Mouse (Mus musculus): ENCODE results near the gene Sufu. TPM values are rescaled to one million over a fixed set of nuclear protein-coding genes. Genes with fewer than 3 reads are reported as not detected.

Gene Sufu
- polyA plus RNA-seq, 1 experiment: 6.9 TPM

DNA sequence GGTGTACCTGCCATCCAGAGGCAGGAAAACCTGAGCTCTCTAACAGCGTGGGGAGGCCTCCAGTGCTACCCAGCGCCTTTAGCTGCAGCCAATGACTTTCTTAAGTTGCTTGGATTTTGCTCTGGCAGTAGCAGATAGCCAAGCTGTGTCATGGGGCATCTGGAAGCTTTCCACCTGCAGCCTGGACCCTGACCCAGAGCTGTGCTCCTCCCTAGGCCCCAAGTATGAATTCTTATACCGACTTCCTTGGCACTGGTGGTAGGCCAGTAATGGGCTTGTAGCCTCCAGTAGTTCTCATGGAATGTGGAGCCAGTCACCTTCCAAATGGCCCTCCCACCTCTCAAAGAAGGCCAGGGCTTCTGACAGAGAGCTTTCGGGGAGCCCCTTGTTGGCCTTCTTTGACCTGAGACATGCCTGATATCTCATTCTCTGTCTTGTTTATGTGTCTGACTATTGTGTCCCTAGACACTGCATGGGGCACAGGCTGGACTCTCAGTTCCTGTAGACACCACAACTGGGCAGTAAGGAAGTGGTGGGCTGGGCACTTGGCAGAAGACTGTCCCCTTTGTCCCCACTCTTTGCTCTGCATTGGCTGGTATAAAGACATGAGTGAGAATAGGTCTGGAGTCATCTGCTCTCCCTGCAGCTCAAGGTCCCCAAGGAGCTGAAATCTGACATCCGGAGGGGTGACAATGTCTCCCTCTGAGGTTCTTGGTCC lies 59.5 kb downstream of the Sufu start:
- no peak overlapping the region for H3K4me3 ChIP-seq (ENCODE audit: insufficient read depth, low read depth, low read length)
- peaks cover 59% of the 10 kb centered on the region for H3K4me1 ChIP-seq (ENCODE audit: control insufficient read depth, insufficient read depth, insufficient read length, low read length)
- peak overlapping the region; percentile 72 for H3K27ac ChIP-seq (replicated peaks; ENCODE audit: low read depth, low read length)

GRCm38 (mm10) chr19:46457798-46458197 lies 61.1 kb downstream of the Sufu start:
- Histone ChIP-seq H3K4me3 (ENCODE audit: insufficient read depth, low read depth, low read length) (no peak overlapping the region), H3K4me1 (ENCODE audit: control insufficient read depth, insufficient read depth, insufficient read length, low read length) (peaks cover 54% of the 10 kb centered on the region), H3K27ac (replicated peaks; ENCODE audit: low read depth, low read length) (peak overlapping the region; percentile 43)

- Histone ChIP-seq H3K4me3 (ENCODE audit: insufficient read depth, low read depth, low read length) (no peak overlapping the region), H3K27ac (replicated peaks; ENCODE audit: low read depth, low read length) (peak overlapping the region; percentile 17; the same call in 1 of the 2 replicates), H3K4me1 (ENCODE audit: control insufficient read depth, insufficient read depth, insufficient read length, low read length) (peaks cover 49% of the 10 kb centered on the region)
These were observed 62.6 kb downstream of the Sufu start for GRCm38 (mm10) chr19:46459256-46459655.

- Histone ChIP-seq H3K27ac (replicated peaks; ENCODE audit: low read depth, low read length) (0 out of 2 replicates have a peak overlapping the region, but pooled peaks have one; percentile 17), H3K4me1 (ENCODE audit: control insufficient read depth, insufficient read depth, insufficient read length, low read length) (peaks cover 43% of the 10 kb centered on the region), H3K4me3 (ENCODE audit: insufficient read depth, low read depth, low read length) (no peak overlapping the region)
These were observed 63.2 kb downstream of the Sufu start for GRCm38 (mm10) chr19:46459889-46460288.

- Histone ChIP-seq H3K27ac (replicated peaks; ENCODE audit: low read depth, low read length) (no peak overlapping the region), H3K4me3 (ENCODE audit: insufficient read depth, low read depth, low read length) (no peak overlapping the region), H3K4me1 (ENCODE audit: control insufficient read depth, insufficient read depth, insufficient read length, low read length) (peaks cover 25% of the 10 kb centered on the region)
These were observed 65.9 kb downstream of the Sufu start for GRCm38 (mm10) chr19:46462574-46462973.

DNA sequence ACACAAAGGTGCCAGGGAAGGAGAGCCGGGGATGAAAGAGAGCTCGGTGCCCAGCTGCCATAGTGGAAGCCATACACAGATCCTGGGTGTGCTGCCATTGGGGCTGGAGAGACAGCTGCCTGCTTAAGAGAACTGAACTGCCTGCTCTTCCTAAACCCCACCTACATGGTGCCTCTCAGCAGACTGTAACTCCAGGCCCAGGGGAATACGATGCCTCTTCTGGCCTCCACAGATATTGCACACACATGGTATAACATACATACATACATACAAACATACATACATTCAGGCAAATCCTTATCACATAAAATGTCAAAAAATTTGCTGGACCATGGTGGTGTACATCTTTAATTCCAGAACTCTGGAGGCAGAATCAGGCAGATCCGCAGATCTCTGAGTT lies 66.8 kb downstream of the Sufu start:
- Histone ChIP-seq H3K27ac (replicated peaks; ENCODE audit: low read depth, low read length) (no peak overlapping the region), H3K4me3 (ENCODE audit: insufficient read depth, low read depth, low read length) (no peak overlapping the region), H3K4me1 (ENCODE audit: control insufficient read depth, insufficient read depth, insufficient read length, low read length) (peaks cover 20% of the 10 kb centered on the region)

- H3K4me1 ChIP-seq (ENCODE audit: control insufficient read depth, insufficient read depth, insufficient read length, low read length): peaks cover 7% of the 10 kb centered on the region; the same call in 1 of the 2 replicates
- no peak overlapping the region for H3K4me3 ChIP-seq (ENCODE audit: insufficient read depth, low read depth, low read length)
- H3K27ac ChIP-seq (replicated peaks; ENCODE audit: low read depth, low read length): no peak overlapping the region
These were observed 69.5 kb downstream of the Sufu start for GRCm38 (mm10) chr19:46466160-46466559.

- Histone ChIP-seq H3K4me3 (ENCODE audit: insufficient read depth, low read depth, low read length) (no peak overlapping the region), H3K27ac (replicated peaks; ENCODE audit: low read depth, low read length) (no peak overlapping the region), H3K4me1 (ENCODE audit: control insufficient read depth, insufficient read depth, insufficient read length, low read length) (peaks cover 16% of the 10 kb centered on the region)
These were observed 70.4 kb downstream of the Sufu start for GRCm38 (mm10) chr19:46467051-46467503.

DNA sequence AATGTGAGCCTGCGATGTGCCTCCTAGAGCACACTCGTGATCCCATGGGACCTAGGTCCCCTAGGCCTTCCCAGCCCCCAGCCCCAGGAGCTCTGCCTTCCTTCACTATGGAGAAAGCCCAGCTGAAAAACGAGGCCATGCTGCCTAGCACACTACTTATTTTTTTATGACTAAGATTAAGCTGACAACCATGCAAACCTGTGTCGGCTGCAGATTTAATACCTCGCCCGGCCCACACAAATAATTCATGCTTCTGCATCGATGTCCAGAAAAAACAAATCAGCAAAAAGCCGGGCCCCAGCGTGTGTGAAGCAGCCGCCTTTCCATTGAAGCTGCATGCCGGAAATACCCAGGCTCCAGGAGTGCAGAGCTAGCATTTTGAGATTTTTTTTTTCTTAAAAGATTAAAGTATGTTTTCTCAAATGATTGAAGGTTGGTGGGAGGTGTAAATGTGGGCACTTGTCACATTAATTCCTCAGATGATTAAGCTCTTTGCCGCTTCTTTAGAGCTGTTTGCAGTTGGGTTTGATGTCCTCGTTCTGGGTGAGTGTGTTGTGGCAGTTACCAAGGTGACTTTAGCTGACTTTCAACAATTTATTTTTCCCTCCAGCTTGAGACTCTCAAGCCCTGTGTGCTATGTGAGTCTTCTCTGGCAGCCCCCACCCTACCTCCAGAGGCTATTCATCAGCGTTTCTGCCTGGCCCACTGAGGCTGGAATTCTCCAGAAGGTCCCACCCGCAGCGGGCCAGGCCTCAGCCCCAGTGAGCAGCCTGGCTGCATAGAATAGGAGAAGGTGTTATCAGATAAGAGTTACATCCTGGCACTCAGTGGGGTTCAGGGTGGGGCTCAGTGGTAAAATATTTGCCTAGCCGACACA lies 73.9 kb downstream of the Sufu start:
- no peak overlapping the region for H3K4me3 ChIP-seq (ENCODE audit: insufficient read depth, low read depth, low read length)
- H3K27ac ChIP-seq (replicated peaks; ENCODE audit: low read depth, low read length): no peak overlapping the region
- peaks cover 16% of the 10 kb centered on the region for H3K4me1 ChIP-seq (ENCODE audit: control insufficient read depth, insufficient read depth, insufficient read length, low read length)

GRCm38 (mm10) chr19:46471324-46472093 lies 74.8 kb downstream of the Sufu start:
- Histone ChIP-seq H3K27ac (replicated peaks; ENCODE audit: low read depth, low read length) (peak overlapping the region; percentile 46), H3K4me3 (ENCODE audit: insufficient read depth, low read depth, low read length) (no peak overlapping the region), H3K4me1 (ENCODE audit: control insufficient read depth, insufficient read depth, insufficient read length, low read length) (peaks cover 11% of the 10 kb centered on the region)

DNA sequence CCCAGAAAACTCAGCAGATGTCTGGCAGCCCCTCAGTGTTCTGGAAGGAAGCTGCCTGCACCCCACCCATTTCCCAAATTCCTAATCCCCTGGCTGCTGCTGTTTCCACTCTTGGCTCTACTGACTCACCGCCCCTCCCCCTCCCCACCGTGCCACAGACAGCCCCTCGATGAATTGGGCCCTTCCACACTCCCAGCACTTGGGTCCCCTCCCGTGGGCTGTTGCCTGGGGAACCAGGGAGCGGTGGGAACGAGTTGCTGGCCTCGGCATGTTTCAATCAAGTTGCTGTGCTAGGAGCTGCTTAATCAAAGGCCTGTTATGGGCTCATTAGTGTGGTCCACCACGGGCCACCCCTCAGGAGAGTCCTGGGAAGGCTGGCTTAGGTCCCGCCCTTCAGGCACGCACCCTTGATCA lies 80.7 kb downstream of the Sufu start:
- Histone ChIP-seq H3K27ac (replicated peaks; ENCODE audit: low read depth, low read length) (peak overlapping the region; percentile 81), H3K4me1 (ENCODE audit: control insufficient read depth, insufficient read depth, insufficient read length, low read length) (peaks cover 31% of the 10 kb centered on the region), H3K4me3 (ENCODE audit: insufficient read depth, low read depth, low read length) (no peak overlapping the region)

DNA sequence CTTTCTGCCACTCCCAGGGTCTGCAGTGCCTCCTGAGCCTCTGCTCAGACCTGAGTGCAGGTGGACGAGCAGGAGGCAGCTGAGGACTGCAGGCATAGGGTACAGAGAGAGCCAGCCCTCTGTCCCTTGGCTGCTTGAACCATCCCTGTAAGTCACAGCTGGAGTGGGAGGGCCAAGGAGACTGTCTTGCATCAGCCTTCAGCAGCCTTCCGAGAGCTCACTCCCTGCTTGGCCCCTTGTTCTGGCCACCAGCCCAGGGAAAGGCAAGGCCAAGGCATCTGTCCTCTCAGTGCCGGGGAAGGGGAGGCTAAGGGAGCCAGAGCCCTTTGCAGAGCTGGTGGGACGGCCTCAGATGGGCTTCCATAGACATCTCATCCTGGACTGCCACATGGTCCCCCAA lies 81.5 kb downstream of the Sufu start:
- Histone ChIP-seq H3K4me1 (ENCODE audit: control insufficient read depth, insufficient read depth, insufficient read length, low read length) (peaks cover 38% of the 10 kb centered on the region), H3K4me3 (ENCODE audit: insufficient read depth, low read depth, low read length) (no peak overlapping the region), H3K27ac (replicated peaks; ENCODE audit: low read depth, low read length) (peak overlapping the region; percentile 81)

DNA sequence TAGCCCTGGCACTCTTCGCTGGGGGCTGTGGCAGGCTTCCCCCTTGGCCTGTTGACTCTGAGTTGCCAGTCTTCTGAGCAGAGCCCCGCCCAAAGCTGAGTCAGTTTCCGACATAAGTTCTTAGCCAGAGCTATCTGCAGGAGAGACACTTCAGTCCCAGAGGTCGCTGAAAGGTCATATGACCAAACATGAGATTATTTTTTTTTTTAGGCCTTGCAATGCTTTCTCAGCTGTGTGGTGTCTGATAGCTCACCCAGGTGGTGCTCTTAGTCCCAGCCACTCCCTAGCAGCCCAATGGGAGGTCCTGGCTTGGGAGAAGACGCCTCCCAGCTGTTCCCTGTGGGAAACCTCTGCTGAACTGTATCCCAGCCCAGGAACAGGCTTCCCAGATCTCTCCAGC lies 82.1 kb downstream of the Sufu start:
- peaks cover 43% of the 10 kb centered on the region for H3K4me1 ChIP-seq (ENCODE audit: control insufficient read depth, insufficient read depth, insufficient read length, low read length)
- peak overlapping the region; percentile 81 for H3K27ac ChIP-seq (replicated peaks; ENCODE audit: low read depth, low read length)

GRCm38 (mm10) chr19:46479306-46480075 lies 82.8 kb downstream of the Sufu start:
- no peak overlapping the region for H3K4me3 ChIP-seq (ENCODE audit: insufficient read depth, low read depth, low read length)
- peak overlapping the region; percentile 62 for H3K27ac ChIP-seq (replicated peaks; ENCODE audit: low read depth, low read length)
- H3K4me1 ChIP-seq (ENCODE audit: control insufficient read depth, insufficient read depth, insufficient read length, low read length): peaks cover 49% of the 10 kb centered on the region

More for the DNA sequence above, 82.1 kb downstream of the Sufu start:
- H3K4me3 ChIP-seq (ENCODE audit: insufficient read depth, low read depth, low read length): no peak overlapping the region

Data from brown adipose tissue, adult 24 weeks (tissue).